ENCODE assay signal across 26 mouse cellular contexts in genomic region chr17:52722214-52722613, GRCm38 (mm10).
"Had no signal": no experiment of that assay in that cellular context is flagged by ENCODE, and none has a peak within 500 bp of the region (broad histone marks: within the 10 kb centered on the region; RNA-seq: fewer than 3 reads in every experiment).

No protein-coding gene starts in this region.

- H3K36me3 ChIP-seq: heart, embryonic 13.5 days; heart, embryonic 15.5 days; hindbrain, embryonic 10.5 days; hindbrain, embryonic 12.5 days; intestine, embryonic 15.5 days; limb, embryonic 10.5 days; limb, embryonic 12.5 days had no signal

- ATAC-seq: forebrain, postnatal 0 days; hindbrain, embryonic 16.5 days; inflammation-experienced regulatory T-cells, adult 6 months; intestine, embryonic 15.5 days; intestine, postnatal 0 days had no signal

- H3K4me1 ChIP-seq: heart, embryonic 13.5 days; heart, embryonic 15.5 days; hindbrain, embryonic 10.5 days; hindbrain, embryonic 12.5 days; intestine, embryonic 15.5 days; limb, embryonic 10.5 days; limb, embryonic 12.5 days had no signal

- H3K4me2 ChIP-seq: heart, embryonic 11.5 days; heart, embryonic 13.5 days; heart, embryonic 15.5 days; hindbrain, embryonic 12.5 days; hindbrain, embryonic 14.5 days; intestine, embryonic 15.5 days; limb, embryonic 12.5 days had no signal

- H3K9ac ChIP-seq: forebrain, postnatal 0 days; heart, embryonic 13.5 days; heart, embryonic 15.5 days; hindbrain, embryonic 12.5 days; hindbrain, embryonic 14.5 days; intestine, embryonic 15.5 days; limb, embryonic 12.5 days had no signal

- H3K27me3 ChIP-seq: heart, embryonic 13.5 days; heart, embryonic 15.5 days; hindbrain, embryonic 12.5 days; intestine, embryonic 15.5 days; limb, embryonic 12.5 days had no signal

- H3K4me3 ChIP-seq: heart, adult 2 months; heart, embryonic 13.5 days; heart, embryonic 15.5 days; hindbrain, embryonic 10.5 days; hindbrain, embryonic 12.5 days; intestine, embryonic 15.5 days; layer of hippocampus, adult 2 months; left cerebral cortex, adult 2 months; limb, embryonic 10.5 days; limb, embryonic 12.5 days had no signal

- H3K27ac ChIP-seq: heart, adult 2 months; heart, embryonic 13.5 days; heart, embryonic 15.5 days; hindbrain, embryonic 10.5 days; hindbrain, embryonic 12.5 days; hindbrain, embryonic 14.5 days; intestine, embryonic 15.5 days; layer of hippocampus, adult 2 months; left cerebral cortex, adult 2 months; limb, embryonic 10.5 days; limb, embryonic 12.5 days had no signal

- H3K9me3 ChIP-seq: heart, embryonic 13.5 days; heart, embryonic 15.5 days; hindbrain, embryonic 10.5 days; hindbrain, embryonic 12.5 days; intestine, embryonic 15.5 days; limb, embryonic 10.5 days had no signal

- DNase-seq: forebrain, postnatal 0 days; gastrocnemius, postnatal 14 days; gastrocnemius, postnatal 36 days; heart, adult 11 months; heart, adult 2 months; heart, postnatal 14 days; heart, postnatal 4 days; kidney, adult 18-20 months; kidney, adult 8-10 months; kidney, postnatal 10 days; kidney, postnatal 25 days; kidney, postnatal 4 days had no signal
